Mouse (Mus musculus) forebrain, postnatal 0 days (tissue): ENCODE measurements around the gene Vmn2r7. TPM values are rescaled to one million over a fixed set of nuclear protein-coding genes. Genes with fewer than 3 reads are reported as not detected.
"Not testable (repeated sequence)": the region's sequence is repeated elsewhere in the genome, so short reads cannot be mapped to it uniquely, and the experiment has no call there.

ENCODE experiments used
- ATAC-seq: fragments of 200-750 bp; cut with Nextera tagmentation; 2 replicates; pipeline ENCODE4 v1.8.0; 2017; ENCODE audit warnings: mild to moderate bottlenecking, moderate library complexity
- DNase-seq: peaks from one replicate; pipeline ENCODE4 v3.0.0-alpha.2; 2015
- H3K27ac ChIP-seq: fragments of 300-500 bp; sonication (generic); 2 replicates; pipeline ENCODE4 v1.5.1; 2014; ENCODE audit warnings: low read depth, mild to moderate bottlenecking, antibody characterized with exemption, low read length, moderate library complexity, mixed read lengths
- H3K27me3 ChIP-seq: fragments of 300-500 bp; sonication (generic); 2 replicates; pipeline ENCODE4 v1.6.1; 2014; ENCODE audit warnings: mild to moderate bottlenecking, low read length, mixed read lengths; ENCODE audit not compliant: insufficient read depth
- H3K36me3 ChIP-seq: fragments of 300-500 bp; sonication (generic); 2 replicates; pipeline ENCODE4 v1.6.1; 2014; ENCODE audit warnings: mild to moderate bottlenecking, moderate library complexity; ENCODE audit not compliant: insufficient read depth
- H3K4me1 ChIP-seq: fragments of 300-500 bp; sonication (generic); 2 replicates; pipeline ENCODE4 v1.6.1; 2014; ENCODE audit warnings: antibody characterized with exemption; ENCODE audit not compliant: insufficient read depth
- H3K4me2 ChIP-seq: fragments of 300-500 bp; sonication (generic); 2 replicates; pipeline ENCODE4 v1.6.1; 2014; ENCODE audit warnings: low read depth, mild to moderate bottlenecking, moderate library complexity
- H3K4me3 ChIP-seq: fragments of 300-500 bp; sonication (generic); 2 replicates; pipeline ENCODE4 v1.5.1; 2014; ENCODE audit warnings: low read depth, low read length, mixed read lengths
- H3K9ac ChIP-seq: fragments of 300-500 bp; sonication (generic); 2 replicates; pipeline ENCODE4 v1.6.1; 2014; ENCODE audit warnings: mild to moderate bottlenecking
- H3K9me3 ChIP-seq: fragments of 300-500 bp; sonication (generic); 2 replicates; pipeline ENCODE4 v1.6.1; 2016; ENCODE audit warnings: low read length
- CTCF ChIP-seq: sonication (generic); IDR thresholded peaks from 2 replicates; pipeline ENCODE4 v1.5.1; 2016; ENCODE audit warnings: antibody characterized with exemption, control low read depth, low read depth
- WGBS: fragments of 180-500 bp; shearing (Covaris S2); extraction: QIAGEN DNeasy Blood & Tissue Kit; methylation state at CpG from one replicate; pipeline ENCODE4 v1.1.7; 2014; 5-methylcytosine and 5-hydroxymethylcytosine counted together
- polyA plus RNA-seq: library from polyadenylated mRNA; unstranded; fragments of >200 nt; fragmentation: Nextera tagmentation; extraction: Ambion mirVana; gene quantifications from 2 replicates; pipeline ENCODE4 v1.2.1, GENCODE M21; 2015
- total RNA-seq: library from RNA; depleted of rRNA; stranded (reverse); fragments of >200 nt; gene quantifications from 2 replicates; pipeline ENCODE4 v1.2.3, GENCODE M21; 2014; rRNA removed

The Vmn2r7 gene
- total RNA-seq: not detected in 2 replicates
- not detected in 2 replicates for polyA plus RNA-seq

DNA sequence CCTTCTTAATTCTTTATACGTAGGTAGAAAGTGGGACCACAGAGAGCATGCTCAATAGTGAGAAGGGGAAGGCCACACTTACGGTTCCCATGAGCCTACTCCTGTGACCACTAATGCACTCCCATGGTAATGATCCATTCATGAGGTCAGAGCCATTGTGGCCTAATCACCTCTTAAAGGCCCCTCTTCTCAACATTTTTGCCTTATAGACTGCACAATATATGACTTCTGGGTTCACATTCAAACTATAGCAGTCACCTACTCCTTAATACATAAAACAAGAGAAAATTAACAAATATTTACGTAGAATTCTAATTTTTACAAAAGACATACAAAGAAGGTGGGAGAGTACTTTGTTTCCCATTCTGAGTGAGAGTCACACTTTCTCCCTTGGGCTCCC lies at the start of gene Vmn2r7:
TSS of gene Vmn2r7 (minus strand) at position 101 of the 400 bp plus-strand sequence.
- H3K9me3 ChIP-seq, DNase-seq, H3K4me2 ChIP-seq, H3K27ac ChIP-seq, H3K27me3 ChIP-seq, H3K36me3 ChIP-seq, H3K9ac ChIP-seq, H3K4me3 ChIP-seq, ATAC-seq, H3K4me1 ChIP-seq: not testable (repeated sequence)
- 82% methylated on average over 2 of the region's 3 CpGs for WGBS

- DNase-seq (no peak), ATAC-seq (no peak)
- TF ChIP-seq CTCF: peak; percentile 22
- 45% methylated on average over 1 of the region's 1 CpGs for WGBS
- Histone ChIP-seq H3K36me3 (no peaks in the 10 kb centered on the region), H3K4me3 (no peak overlapping the region), H3K27ac (no peak overlapping the region), H3K4me2 (no peak overlapping the region), H3K9me3 (no peaks in the 10 kb centered on the region), H3K27me3 (no peaks in the 10 kb centered on the region), H3K4me1 (no peaks in the 10 kb centered on the region), H3K9ac (no peak overlapping the region)
Observed at GRCm38 (mm10) chr3:64889725-64890124, 45.2 kb upstream of the Vmn2r7 start.

DNA sequence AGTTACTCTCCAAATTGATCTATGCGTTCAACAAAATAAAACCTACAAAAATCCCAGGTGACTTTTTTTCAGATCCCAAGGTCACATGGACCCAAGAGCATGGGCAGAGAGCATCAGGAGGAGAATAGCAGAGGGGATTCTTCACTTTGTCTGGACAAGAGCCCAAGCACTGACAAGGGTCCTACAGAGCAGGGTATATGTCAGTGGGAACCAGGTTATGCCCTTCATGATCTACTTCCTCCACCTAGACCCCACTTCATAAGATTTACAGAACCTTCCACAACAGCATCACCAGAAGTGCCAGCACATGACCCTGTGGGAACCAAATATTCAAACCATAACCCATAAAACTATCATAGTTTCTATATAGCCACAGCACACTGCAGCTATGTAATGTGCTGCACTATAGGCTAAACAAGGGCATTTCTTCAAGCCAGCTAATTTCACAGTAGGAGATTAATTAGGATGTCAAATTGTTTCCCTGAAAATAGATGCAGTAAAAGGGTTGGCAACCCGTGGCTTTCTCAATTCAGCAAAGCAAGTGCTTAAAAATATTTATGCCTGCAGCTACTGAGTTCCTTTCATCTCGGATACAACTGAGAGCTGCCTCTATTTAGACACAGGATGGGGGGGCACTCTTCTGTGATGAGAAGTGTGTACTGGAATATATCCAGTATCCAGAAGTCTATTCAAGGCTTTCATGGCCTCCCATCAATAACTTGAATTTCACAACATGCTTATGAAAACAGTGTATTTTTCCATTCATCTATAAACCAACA lies 33.8 kb upstream of the Vmn2r7 start:
- no peak overlapping the region for H3K9ac ChIP-seq
- TF ChIP-seq CTCF: no peak
- no peaks in the 10 kb centered on the region for H3K9me3 ChIP-seq
- H3K27me3 ChIP-seq: no peaks in the 10 kb centered on the region
- ATAC-seq: no peak
- 37% methylated on average over 3 of the region's 3 CpGs for WGBS
- H3K4me2 ChIP-seq: no peak overlapping the region
- no peaks in the 10 kb centered on the region for H3K4me1 ChIP-seq
- no peak for DNase-seq
- no peak overlapping the region for H3K27ac ChIP-seq
- H3K36me3 ChIP-seq: no peaks in the 10 kb centered on the region
- no peak overlapping the region for H3K4me3 ChIP-seq

GRCm38 (mm10) chr3:64876669-64877068 lies 32.1 kb upstream of the Vmn2r7 start:
- 46% methylated on average over 1 of the region's 1 CpGs for WGBS
- Histone ChIP-seq H3K27me3 (no peaks in the 10 kb centered on the region), H3K9ac (no peak overlapping the region), H3K27ac (no peak overlapping the region), H3K4me1 (no peaks in the 10 kb centered on the region), H3K9me3 (no peaks in the 10 kb centered on the region), H3K4me2 (no peak overlapping the region), H3K4me3 (no peak overlapping the region), H3K36me3 (no peaks in the 10 kb centered on the region)
- DNase-seq: peak; percentile 8
- ATAC-seq: no peak
- peak; percentile 48 for TF ChIP-seq CTCF

DNA sequence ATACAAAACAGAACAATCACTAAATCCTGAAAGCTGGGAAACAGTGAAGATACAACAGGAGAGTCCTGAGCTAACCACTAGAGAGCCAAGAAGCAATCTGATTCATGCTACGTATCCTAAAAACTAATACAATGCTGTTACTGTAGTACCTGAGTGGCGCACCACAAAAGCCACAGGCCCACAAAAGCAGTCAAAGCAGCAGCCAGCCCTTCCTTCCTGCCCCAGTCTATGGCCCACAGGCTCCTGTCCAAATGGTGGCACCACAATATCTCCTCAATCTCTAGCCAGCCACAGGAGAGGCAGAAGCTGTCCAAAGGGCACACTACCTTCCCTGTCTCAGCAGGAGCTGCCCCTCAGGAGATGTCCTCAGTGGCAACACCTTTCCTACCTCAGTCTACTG lies 1.7 kb downstream of the Vmn2r7 start:
- ATAC-seq: no peak
- no peaks in the 10 kb centered on the region for H3K27me3 ChIP-seq
- H3K9me3 ChIP-seq: no peaks in the 10 kb centered on the region
- H3K4me2 ChIP-seq: no peak overlapping the region
- TF ChIP-seq CTCF: no peak
- H3K9ac ChIP-seq: no peak overlapping the region
- no peaks in the 10 kb centered on the region for H3K36me3 ChIP-seq
- 91% methylated on average over 2 of the region's 2 CpGs for WGBS
- H3K4me3 ChIP-seq: no peak overlapping the region
- H3K4me1 ChIP-seq: no peaks in the 10 kb centered on the region
- H3K27ac ChIP-seq: no peak overlapping the region
- DNase-seq: no peak

- no peaks in the 10 kb centered on the region for H3K27me3 ChIP-seq
- TF ChIP-seq CTCF: peak; percentile 75
- no peak overlapping the region for H3K9ac ChIP-seq
- no peaks in the 10 kb centered on the region for H3K9me3 ChIP-seq
- no peaks in the 10 kb centered on the region for H3K4me1 ChIP-seq
- no peaks in the 10 kb centered on the region for H3K36me3 ChIP-seq
- DNase-seq (peak; percentile 57), ATAC-seq (0 out of 2 replicates have a peak, but pooled peaks have one; percentile 32)
- no peak overlapping the region for H3K27ac ChIP-seq
- WGBS: 7% methylated on average over 4 of the region's 4 CpGs
- no peak overlapping the region for H3K4me2 ChIP-seq
- H3K4me3 ChIP-seq: no peak overlapping the region
Observed at GRCm38 (mm10) chr3:64842299-64842698, 2.3 kb downstream of the Vmn2r7 start.

GRCm38 (mm10) chr3:64831134-64831533 lies 13.4 kb downstream of the Vmn2r7 start:
- Histone ChIP-seq H3K9me3 (no peaks in the 10 kb centered on the region), H3K27ac (no peak overlapping the region), H3K27me3 (no peaks in the 10 kb centered on the region), H3K4me3 (no peak overlapping the region), H3K4me1 (no peaks in the 10 kb centered on the region), H3K36me3 (no peaks in the 10 kb centered on the region), H3K9ac (no peak overlapping the region), H3K4me2 (no peak overlapping the region)
- DNase-seq (no peak), ATAC-seq (no peak)
- whole genome bisulfite sequencing: 13% methylated on average over 1 of the region's 1 CpGs
- TF ChIP-seq CTCF: no peak
